Mouse (Mus musculus) thymus, postnatal 25 days (tissue): ENCODE measurements at regions not wholly inside any gene's neighbourhood (a gene's known extent, or its start where the extent isn't known, plus 50 kb on each side); places are given as distances from the start of the nearest gene placed in this dataset.

Source experiments
- DNase-seq: peaks from one replicate; pipeline ENCODE4 v3.0.0; 2022

GRCm38 (mm10) chr1:88575291-88575690 lies 65.4 kb upstream of the Glrp1 start:
- peak; percentile 29 for DNase-seq

- DNase-seq = no peak
Measured at GRCm38 (mm10) chr1:88572161-88572560, 62.3 kb upstream of the Glrp1 start.

GRCm38 (mm10) chr1:88568447-88569053 lies 58.7 kb upstream of the Glrp1 start:
- no peak for DNase-seq

- no peak for DNase-seq
Measured at GRCm38 (mm10) chr1:88567198-88567597, 57.3 kb upstream of the Glrp1 start.

- DNase-seq = no peak
Measured at GRCm38 (mm10) chr1:88566426-88566825, 56.6 kb upstream of the Glrp1 start.

- no peak for DNase-seq
Measured at GRCm38 (mm10) chr1:88564825-88565224, 55.0 kb upstream of the Glrp1 start.

GRCm38 (mm10) chr1:88562361-88562760 lies 52.5 kb upstream of the Glrp1 start:
- DNase-seq = peak; percentile 91

- no peak for DNase-seq
Measured at GRCm38 (mm10) chr1:88560771-88561170, 50.9 kb upstream of the Glrp1 start.
